Mouse (Mus musculus) adrenal gland, adult (tissue): ENCODE measurements at regions not wholly inside any gene's neighbourhood (a gene's known extent, or its start where the extent isn't known, plus 50 kb on each side); places are given as distances from the start of the nearest gene placed in this dataset.

Experiments
- DNase-seq, 2 experiments: peaks; one replicate each; pipeline ENCODE4 v3.0.0; 2022 to 2023; ENCODE audit warnings: low spot score in 1 of 2; ENCODE audit not compliant: inconsistent age in 2 of 2

- DNase-seq, result no peak
Observed at GRCm38 (mm10) chr12:12820668-12821351, 120.9 kb downstream of the Mycn start.

- DNase-seq, result no peak
Observed at GRCm38 (mm10) chr12:12819746-12820145, 122.0 kb downstream of the Mycn start.

- DNase-seq, result no peak
Observed at GRCm38 (mm10) chr12:12814693-12815092, 127.0 kb downstream of the Mycn start.

- no peak for DNase-seq
Observed at GRCm38 (mm10) chr12:12812873-12813272, 128.8 kb downstream of the Mycn start.

GRCm38 (mm10) chr12:12810943-12811342 lies 130.8 kb downstream of the Mycn start:
- peak; percentile 24 to 67 for DNase-seq

GRCm38 (mm10) chr12:12810159-12810885 lies 131.4 kb downstream of the Mycn start:
- peak; percentile 87 to 92 for DNase-seq

- DNase-seq, result no peak
Observed at GRCm38 (mm10) chr12:12808120-12808519, 133.6 kb downstream of the Mycn start.

GRCm38 (mm10) chr12:12803602-12804001 lies 138.1 kb downstream of the Mycn start:
- DNase-seq, result no peak

- no peak for DNase-seq
Observed at GRCm38 (mm10) chr12:12802396-12802795, 139.3 kb downstream of the Mycn start.

GRCm38 (mm10) chr12:12801700-12802099 lies 140.0 kb downstream of the Mycn start:
- DNase-seq, result no peak

- DNase-seq, result no peak
Observed at GRCm38 (mm10) chr12:12800120-12800519, 141.6 kb downstream of the Mycn start.

- DNase-seq, result no peak
Observed at GRCm38 (mm10) chr12:12789052-12789451, 152.7 kb downstream of the Mycn start.

GRCm38 (mm10) chr12:12788263-12788852 lies 153.4 kb downstream of the Mycn start:
- no peak for DNase-seq

GRCm38 (mm10) chr12:12787608-12788262 lies 154.0 kb downstream of the Mycn start:
- no peak for DNase-seq

GRCm38 (mm10) chr12:12787161-12787560 lies 154.6 kb downstream of the Mycn start:
- no peak for DNase-seq

GRCm38 (mm10) chr12:12783699-12784605 lies 157.8 kb downstream of the Mycn start:
- DNase-seq, result no peak

- no peak for DNase-seq
Observed at GRCm38 (mm10) chr12:12781526-12781925, 160.2 kb downstream of the Mycn start.

- DNase-seq, result no peak
Observed at GRCm38 (mm10) chr12:12778563-12779256, 163.0 kb downstream of the Mycn start.

- DNase-seq, result peak; percentile 89 to 92
Observed at GRCm38 (mm10) chr12:12777422-12777821, 164.3 kb downstream of the Mycn start.

- no peak for DNase-seq
Observed at GRCm38 (mm10) chr12:12776783-12777182, 164.9 kb downstream of the Mycn start.
